Mouse (Mus musculus) liver, embryonic 14.5 days (tissue): ENCODE data around the gene Pik3ca. TPM values are rescaled to one million over a fixed set of nuclear protein-coding genes. Genes with fewer than 3 reads are reported as not detected.
A peak's percentile ranks its signal among the peaks of the same experiment; 100 is the strongest.

Experiments
- ATAC-seq: fragments of 200-750 bp; cut with Nextera tagmentation; 2 replicates; pipeline ENCODE4 v1.8.0; 2017; ENCODE audit warnings: moderate number of reproducible peaks, mild to moderate bottlenecking, moderate library complexity; ENCODE audit not compliant: insufficient read depth
- DNase-seq, 3 experiments: peaks; one replicate each; pipeline ENCODE4 v3.0.0-alpha.2; 2012 to 2013; ENCODE audit warnings: low read depth in 3 of 3, low spot score in 3 of 3
- H3K27ac ChIP-seq: fragments of 300-500 bp; sonication (generic); 2 replicates; pipeline ENCODE4 v1.5.1; 2014; ENCODE audit warnings: moderate library complexity, mild to moderate bottlenecking, control low read depth, inconsistent platforms
- H3K27me3 ChIP-seq: fragments of 300-500 bp; sonication (generic); 2 replicates; pipeline ENCODE4 v1.6.1; 2014; ENCODE audit warnings: mild to moderate bottlenecking, low read length, moderate library complexity; ENCODE audit not compliant: control insufficient read depth, insufficient read depth
- H3K36me3 ChIP-seq: fragments of 300-500 bp; sonication (generic); replicated peaks from 2 replicates; pipeline ENCODE4 v1.6.1; 2014; ENCODE audit warnings: low read depth; ENCODE audit not compliant: control insufficient read depth, insufficient read depth
- H3K4me1 ChIP-seq, 2 experiments: fragments of 200-500 bp in 1 of 2; fragments of 300-500 bp in 1 of 2; sonication (generic) in 1 of 2; replicated peaks; 2 replicates each; pipeline ENCODE4 v1.6.1; 2012 to 2014; ENCODE audit warnings: antibody characterized with exemption in 1 of 2, inconsistent platforms in 1 of 2, low read length in 1 of 2; ENCODE audit not compliant: control insufficient read depth in 2 of 2, insufficient read depth in 2 of 2
- H3K4me2 ChIP-seq: fragments of 300-500 bp; sonication (generic); 2 replicates; pipeline ENCODE4 v1.6.1; 2014; ENCODE audit warnings: low read depth, mild to moderate bottlenecking, control low read depth, moderate library complexity
- H3K4me3 ChIP-seq, 2 experiments: fragments of 200-500 bp in 1 of 2; fragments of 300-500 bp in 1 of 2; sonication (generic) in 1 of 2; 2 replicates each; pipeline ENCODE4 v1.5.1; 2012 to 2014; ENCODE audit warnings: low read depth in 2 of 2, low read length in 2 of 2, mild to moderate bottlenecking in 2 of 2, control low read depth in 1 of 2, inconsistent platforms in 1 of 2, moderate library complexity in 1 of 2; ENCODE audit not compliant: insufficient read depth in 1 of 2
- H3K9ac ChIP-seq: fragments of 300-500 bp; sonication (generic); replicated peaks from 2 replicates; pipeline ENCODE4 v1.6.1; 2014; ENCODE audit warnings: mild to moderate bottlenecking, control low read depth, moderate library complexity
- H3K9me3 ChIP-seq: fragments of 300-500 bp; sonication (generic); 2 replicates; pipeline ENCODE4 v1.6.1; 2016; ENCODE audit warnings: low read length, mixed read lengths; ENCODE audit not compliant: control insufficient read depth
- CTCF ChIP-seq: IDR thresholded peaks from 2 replicates; pipeline ENCODE4 v1.5.1; 2016; ENCODE audit warnings: antibody characterized with exemption, low read depth, control low read depth
- EP300 ChIP-seq: IDR thresholded peaks from 2 replicates; pipeline ENCODE4 v1.6.1; 2016; ENCODE audit warnings: antibody characterized with exemption, low read depth
- WGBS: fragments of 180-500 bp; shearing (Covaris S2); extraction: QIAGEN DNeasy Blood & Tissue Kit; methylation state at CpG from one replicate; pipeline ENCODE4 v1.1.7; 2014; ENCODE audit not compliant: insufficient replicate concordance; 5-methylcytosine and 5-hydroxymethylcytosine counted together
- polyA plus RNA-seq, 2 experiments: library from polyadenylated mRNA; depleted of rRNA in 1 of 2; stranded (reverse) in 1 of 2; unstranded in 1 of 2; fragments of >200 nt; fragmentation: Nextera tagmentation in 1 of 2; extraction: Ambion mirVana in 1 of 2; gene quantifications; 2 replicates each; pipeline versions ENCODE4 v1.2.1 to v1.2.3; 2012 to 2014

The Pik3ca gene
- polyA plus RNA-seq, 2 experiments, result 3.5 to 4.2 TPM

DNA sequence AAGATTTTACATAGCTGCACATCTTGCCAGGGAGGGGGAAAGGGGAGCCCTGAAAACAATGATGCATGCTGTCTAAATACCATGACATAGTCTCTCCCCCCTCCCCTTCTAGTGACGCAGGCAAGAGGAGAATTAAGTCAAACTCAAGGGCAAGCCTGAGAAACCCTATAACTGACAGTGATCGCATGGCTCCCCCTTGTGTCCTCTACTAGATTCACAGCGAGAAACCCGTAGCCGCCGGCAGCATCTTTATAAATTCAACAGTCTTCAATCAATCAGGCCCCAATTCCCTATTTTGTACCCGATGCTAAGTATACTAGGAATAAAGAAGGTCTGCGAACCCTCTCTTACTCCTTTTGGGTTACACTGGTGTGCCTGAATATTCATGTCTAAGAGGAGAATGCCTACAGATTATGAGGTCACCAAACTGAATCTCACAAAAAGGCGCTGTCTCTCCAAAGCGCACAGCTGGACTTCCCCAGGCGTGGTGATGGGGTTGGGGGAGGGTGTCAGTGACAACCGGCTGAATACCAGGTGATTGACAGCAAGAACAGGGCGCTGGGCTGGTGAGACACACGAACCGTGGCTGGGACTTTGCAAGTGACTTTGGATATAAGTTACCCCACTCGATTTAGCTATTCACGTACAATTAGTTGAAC is 111.3 kb downstream of the Pik3ca start:
- Histone ChIP-seq H3K27me3 (no peaks in the 10 kb centered on the region), H3K4me3 (peak overlapping the region; percentile 5 to 28; a peak in 3 of 4 replicates), H3K4me1 (peaks cover 20 to 27% of the 10 kb centered on the region in 2 experiments), H3K9me3 (no peaks in the 10 kb centered on the region), H3K4me2 (peak overlapping the region; percentile 89), H3K9ac (peak overlapping the region; percentile 39), H3K27ac (no peak overlapping the region), H3K36me3 (no peaks in the 10 kb centered on the region)
- DNase-seq, result peak in 2 of 3 experiments; percentile 37 to 55
- WGBS, result 7% methylated on average over 17 of the region's 17 CpGs
- no peak for TF ChIP-seq EP300
- peak; percentile 81 for TF ChIP-seq CTCF
- ATAC-seq, result no peak

DNA sequence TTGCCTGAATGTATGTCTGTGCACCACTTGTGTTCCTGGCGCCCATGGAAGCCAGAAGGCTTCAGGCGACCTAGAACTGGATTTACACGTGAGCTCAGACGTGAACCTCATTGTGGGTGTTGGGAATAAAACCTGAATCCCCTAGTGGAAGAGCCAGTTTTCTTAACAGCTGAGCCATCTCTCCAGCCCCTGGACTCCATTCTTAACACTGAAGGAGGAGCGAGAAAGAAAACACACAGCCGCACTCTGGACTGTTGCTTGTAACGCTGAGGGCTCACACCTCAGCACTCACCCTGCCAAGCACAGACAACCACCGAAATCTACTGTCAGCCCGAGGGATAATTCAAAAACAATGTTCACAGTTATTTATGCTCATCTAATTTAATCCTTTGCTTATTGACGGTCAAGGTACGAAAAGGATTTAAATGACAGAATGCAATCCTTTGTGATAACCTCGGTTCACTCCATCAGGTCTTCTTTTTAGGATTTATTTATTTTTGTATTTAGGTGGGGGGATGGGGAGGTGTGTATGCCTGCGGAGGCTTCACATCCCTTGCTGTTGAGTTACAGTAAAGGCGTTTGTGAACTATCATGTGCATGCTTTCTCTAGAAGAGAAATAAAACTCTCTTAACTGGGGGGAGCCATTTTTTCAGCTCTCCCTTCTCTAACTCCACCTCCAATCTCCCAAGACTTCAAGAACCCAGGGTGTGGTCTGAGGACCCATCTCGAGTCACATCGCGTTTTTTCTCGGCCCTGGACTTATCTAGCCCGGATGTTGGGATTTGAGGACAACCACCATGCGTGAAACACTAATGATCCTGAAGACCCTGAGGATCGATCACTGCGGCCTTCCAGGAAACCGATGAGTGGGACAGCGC is 112.3 kb downstream of the Pik3ca start, which contains the start of gene Zfp639:
Zfp639 (plus strand) TSS at position 764 of the 879 bp plus-strand sequence.
- Histone ChIP-seq H3K4me1 (peaks cover 24 to 28% of the 10 kb centered on the region in 2 experiments), H3K4me3 (peak within 1 kb of the TSS; percentile 86 to 90), H3K9ac (peak within 1 kb of the TSS; percentile 90), H3K27me3 (no peaks in the 10 kb centered on the region), H3K36me3 (no peaks in the 10 kb centered on the region; the same call in 1 of the 2 replicates), H3K4me2 (peak within 1 kb of the TSS; percentile 89), H3K27ac (peak within 1 kb of the TSS; percentile 70), H3K9me3 (no peaks in the 10 kb centered on the region)
- TF ChIP-seq CTCF (no peak), EP300 (no peak)
- DNase-seq, result no peak
- 13% methylated on average over 24 of the region's 24 CpGs for WGBS
- peak; percentile 57 for ATAC-seq

DNA sequence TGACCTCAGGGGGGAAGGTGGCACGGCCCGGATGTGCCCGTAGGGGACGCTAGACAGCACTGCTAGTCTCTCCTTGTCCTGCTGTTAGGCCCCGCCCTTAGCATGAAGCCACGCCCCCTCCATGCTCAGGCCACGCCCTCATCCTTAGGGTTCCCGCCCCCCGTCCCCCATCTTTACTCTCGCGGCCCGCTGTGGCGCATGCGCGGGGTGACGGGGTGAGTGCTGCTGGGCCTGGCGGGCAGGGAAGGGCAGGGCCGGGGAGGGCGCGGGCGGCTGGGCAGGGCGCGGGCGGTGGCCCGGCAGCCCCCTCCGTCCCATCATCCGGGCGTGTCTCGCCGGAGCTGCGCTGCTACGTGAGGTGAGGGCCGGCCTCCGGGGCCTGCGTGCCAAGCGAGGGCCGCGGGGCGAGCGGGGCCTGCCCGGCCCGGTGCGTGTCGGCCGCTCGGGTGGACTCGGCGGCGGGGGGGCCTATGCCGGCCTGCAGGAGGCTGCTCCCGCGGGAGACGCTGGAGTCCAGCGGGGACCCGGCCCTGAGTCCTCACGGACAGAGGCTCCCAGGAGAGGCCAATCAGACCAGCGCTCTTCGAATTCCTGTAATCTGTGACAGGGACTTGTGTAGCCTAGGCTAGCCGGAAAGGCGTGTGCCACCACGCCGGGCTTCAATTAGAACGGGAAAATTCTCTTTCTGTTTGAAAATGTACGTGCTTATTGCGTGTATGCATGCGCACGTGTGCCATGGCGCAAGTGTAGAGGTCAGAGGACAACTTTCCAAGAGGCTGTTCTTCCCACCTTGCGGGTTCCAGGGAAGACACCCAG is 113.1 kb downstream of the Pik3ca start:
- Histone ChIP-seq H3K4me2 (peak overlapping the region; percentile 89), H3K27me3 (no peaks in the 10 kb centered on the region), H3K9ac (peak overlapping the region; percentile 90), H3K9me3 (no peaks in the 10 kb centered on the region), H3K4me3 (peak overlapping the region; percentile 86 to 90), H3K27ac (peak overlapping the region; percentile 70), H3K4me1 (peaks cover 24 to 28% of the 10 kb centered on the region in 2 experiments), H3K36me3 (peaks cover under 1% of the 10 kb centered on the region)
- DNase-seq (peak; percentile 84 to 94 (median 88)), ATAC-seq (peak; percentile 93)
- WGBS, result 1% methylated on average over 65 of the region's 69 CpGs
- TF ChIP-seq EP300 (no peak), CTCF (peak; percentile 94)

DNA sequence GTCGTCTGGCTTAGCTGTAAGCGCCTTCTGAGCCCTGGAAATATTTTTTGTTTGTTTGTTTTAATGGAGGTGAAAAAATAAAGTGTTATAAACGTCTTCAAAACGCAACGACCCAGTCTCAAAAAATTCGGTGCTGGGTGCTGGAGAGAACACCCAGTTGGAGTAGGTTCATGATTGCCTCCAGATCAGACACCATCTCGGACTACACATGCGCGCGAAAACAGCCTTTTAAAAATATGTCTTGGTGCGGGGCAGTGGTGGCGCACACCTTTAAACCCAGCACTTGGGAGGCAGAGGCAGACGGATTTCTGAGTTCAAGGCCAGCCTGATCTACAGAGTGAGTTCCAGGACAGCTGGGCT is 113.7 kb downstream of the Pik3ca start:
- H3K4me3 ChIP-seq, result peak overlapping the region; percentile 86 to 90
- H3K9me3 ChIP-seq, result no peaks in the 10 kb centered on the region
- peak overlapping the region; percentile 70 for H3K27ac ChIP-seq
- peak overlapping the region; percentile 89 for H3K4me2 ChIP-seq
- H3K27me3 ChIP-seq, result no peaks in the 10 kb centered on the region
- DNase-seq (no peak), ATAC-seq (no peak)
- H3K4me1 ChIP-seq, result peaks cover 24 to 28% of the 10 kb centered on the region in 2 experiments
- H3K36me3 ChIP-seq, result peaks cover 4% of the 10 kb centered on the region
- no peak for TF ChIP-seq CTCF
- TF ChIP-seq EP300, result peak; percentile 4; the same call in 1 of the 2 replicates
- 2% methylated on average over 13 of the region's 13 CpGs for WGBS
- H3K9ac ChIP-seq, result peak overlapping the region; percentile 90
